Mouse (Mus musculus): ENCODE data around the gene Cd37. TPM values are rescaled to one million over a fixed set of nuclear protein-coding genes. Genes with fewer than 3 reads are reported as not detected.
"Not testable (repeated sequence)": the region's sequence is repeated elsewhere in the genome, so short reads cannot be mapped to it uniquely, and the experiment has no call there.

The Cd37 gene
- polyA plus RNA-seq, 1 experiment, result 63.6 TPM

DNA sequence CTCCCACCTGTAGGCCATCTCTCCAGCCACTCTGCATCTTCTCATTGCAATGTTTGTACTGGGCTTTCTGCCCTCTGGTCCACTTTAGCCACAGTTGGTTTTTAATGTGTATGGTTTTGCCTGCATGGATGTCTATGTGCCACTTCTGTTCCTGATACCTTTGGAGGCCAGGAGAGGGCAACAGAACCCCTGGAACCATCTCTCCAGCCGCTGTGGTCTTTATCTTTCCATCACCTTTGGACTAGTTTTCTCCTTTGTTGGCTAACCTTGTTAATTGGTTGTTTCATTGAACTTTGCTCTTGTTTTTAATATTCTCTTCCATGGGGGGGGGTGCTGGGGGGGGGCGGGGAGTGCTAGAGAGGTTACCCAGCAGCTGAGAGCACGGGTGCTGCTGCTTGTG is 25.4 kb upstream of the Cd37 start:
- H3K4me1 ChIP-seq (ENCODE audit: control insufficient read depth, insufficient read depth, insufficient read length, low read length), result no peaks in the 10 kb centered on the region
- no peak overlapping the region for H3K4me3 ChIP-seq (ENCODE audit: low read depth, low read length)
- TF ChIP-seq CTCF (IDR thresholded peaks at IDR 0.05; ENCODE audit: extremely low read depth, insufficient read length, insufficient replicate concordance, low read depth, low read length), result no peak
- no peak for TF ChIP-seq POLR2A (IDR thresholded peaks at IDR 0.05; ENCODE audit: low read depth, low read length)
- H3K36me3 ChIP-seq (ENCODE audit: control insufficient read depth, insufficient read depth, low read length), result no peaks in the 10 kb centered on the region
- H3K27ac ChIP-seq (ENCODE audit: insufficient read depth, low read depth, low read length), result no peak overlapping the region
- 38% methylated on average over 3 of the region's 3 CpGs for WGBS
- peaks cover 4% of the 10 kb centered on the region; the same call in 1 of the 2 replicates for H3K27me3 ChIP-seq (ENCODE audit: control insufficient read depth, insufficient read depth, low read length)

DNA sequence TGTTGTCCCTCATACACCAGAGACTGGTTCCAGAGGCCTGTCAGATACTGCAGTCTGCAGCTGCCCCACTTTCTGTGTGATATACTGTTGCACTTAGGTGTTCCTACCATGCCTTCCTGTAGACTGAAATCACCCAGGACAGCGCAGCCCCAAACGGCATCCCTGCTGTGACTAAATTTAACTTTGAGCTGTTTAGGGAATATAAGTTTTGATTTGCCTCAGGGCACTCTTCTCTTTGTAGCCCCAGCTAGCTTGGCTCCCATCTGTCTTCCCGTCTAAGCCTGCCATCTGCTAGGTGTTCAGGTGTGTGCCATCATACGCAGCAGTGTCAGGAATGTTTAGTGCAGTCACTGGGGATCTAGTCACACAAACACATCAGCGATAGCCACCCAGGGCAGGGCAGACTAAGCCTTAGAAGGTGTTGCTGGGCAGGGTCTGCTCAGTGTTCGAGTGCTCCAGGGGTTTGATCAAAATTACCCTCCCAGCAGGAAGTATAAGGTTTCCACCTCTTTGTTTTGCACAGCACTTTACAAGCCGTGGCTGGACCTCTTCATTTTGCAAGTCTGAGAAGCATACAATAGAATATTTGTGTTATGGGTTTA is 24.2 kb upstream of the Cd37 start:
- 83% methylated on average over 7 of the region's 7 CpGs for WGBS
- H3K4me1 ChIP-seq (ENCODE audit: control insufficient read depth, insufficient read depth, insufficient read length, low read length), result no peaks in the 10 kb centered on the region
- no peak for TF ChIP-seq CTCF (IDR thresholded peaks at IDR 0.05; ENCODE audit: extremely low read depth, insufficient read length, insufficient replicate concordance, low read depth, low read length)
- no peak for TF ChIP-seq POLR2A (IDR thresholded peaks at IDR 0.05; ENCODE audit: low read depth, low read length)

GRCm38 (mm10) chr7:45262266-45262665 is 23.4 kb upstream of the Cd37 start:
- H3K4me3 ChIP-seq (ENCODE audit: low read depth, low read length), result no peak overlapping the region
- no peaks in the 10 kb centered on the region for H3K4me1 ChIP-seq (ENCODE audit: control insufficient read depth, insufficient read depth, insufficient read length, low read length)
- no peak overlapping the region for H3K27ac ChIP-seq (ENCODE audit: insufficient read depth, low read depth, low read length)
- 54% methylated on average over 7 of the region's 7 CpGs for WGBS
- no peak for TF ChIP-seq POLR2A (IDR thresholded peaks at IDR 0.05; ENCODE audit: low read depth, low read length)
- no peak for TF ChIP-seq CTCF (IDR thresholded peaks at IDR 0.05; ENCODE audit: extremely low read depth, insufficient read length, insufficient replicate concordance, low read depth, low read length)
- H3K36me3 ChIP-seq (ENCODE audit: control insufficient read depth, insufficient read depth, low read length), result no peaks in the 10 kb centered on the region
- peaks cover 8% of the 10 kb centered on the region; the same call in 1 of the 2 replicates for H3K27me3 ChIP-seq (ENCODE audit: control insufficient read depth, insufficient read depth, low read length)

More for the DNA sequence above, 24.2 kb upstream of the Cd37 start:
- Histone ChIP-seq H3K4me3 (ENCODE audit: low read depth, low read length) (no peak overlapping the region), H3K27me3 (ENCODE audit: control insufficient read depth, insufficient read depth, low read length) (peaks cover 8% of the 10 kb centered on the region; the same call in 1 of the 2 replicates), H3K36me3 (ENCODE audit: control insufficient read depth, insufficient read depth, low read length) (no peaks in the 10 kb centered on the region), H3K27ac (ENCODE audit: insufficient read depth, low read depth, low read length) (no peak overlapping the region)

DNA sequence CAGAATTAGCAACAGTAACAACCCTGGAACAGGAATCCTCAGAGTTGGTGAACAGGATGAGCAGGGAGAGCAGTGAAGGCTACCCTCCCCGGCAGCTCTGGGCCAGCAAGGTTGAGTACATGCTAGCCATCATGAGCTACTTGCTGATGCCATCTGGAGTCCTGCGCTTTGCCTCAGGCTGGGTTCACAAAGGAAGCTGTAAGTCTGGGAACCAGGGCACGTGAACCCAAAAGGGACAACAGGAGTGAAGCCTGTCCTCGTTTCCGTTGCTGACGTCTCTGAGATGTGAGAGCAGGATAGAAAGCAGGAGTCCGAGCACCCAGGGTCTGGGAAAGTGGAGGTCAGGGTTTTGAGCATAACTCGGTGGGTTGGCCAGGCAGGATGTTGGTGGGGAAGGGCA is 20.4 kb upstream of the Cd37 start:
- no peak for TF ChIP-seq CTCF (IDR thresholded peaks at IDR 0.05; ENCODE audit: extremely low read depth, insufficient read length, insufficient replicate concordance, low read depth, low read length)
- no peak overlapping the region for H3K4me3 ChIP-seq (ENCODE audit: low read depth, low read length)
- no peaks in the 10 kb centered on the region for H3K36me3 ChIP-seq (ENCODE audit: control insufficient read depth, insufficient read depth, low read length)
- 84% methylated on average over 8 of the region's 8 CpGs for WGBS
- no peak overlapping the region for H3K27ac ChIP-seq (ENCODE audit: insufficient read depth, low read depth, low read length)
- no peaks in the 10 kb centered on the region for H3K4me1 ChIP-seq (ENCODE audit: control insufficient read depth, insufficient read depth, insufficient read length, low read length)
- peaks cover 6% of the 10 kb centered on the region; the same call in 1 of the 2 replicates for H3K27me3 ChIP-seq (ENCODE audit: control insufficient read depth, insufficient read depth, low read length)

GRCm38 (mm10) chr7:45257063-45257840 is 18.3 kb upstream of the Cd37 start:
- WGBS, result 57% methylated on average over 11 of the region's 11 CpGs

DNA sequence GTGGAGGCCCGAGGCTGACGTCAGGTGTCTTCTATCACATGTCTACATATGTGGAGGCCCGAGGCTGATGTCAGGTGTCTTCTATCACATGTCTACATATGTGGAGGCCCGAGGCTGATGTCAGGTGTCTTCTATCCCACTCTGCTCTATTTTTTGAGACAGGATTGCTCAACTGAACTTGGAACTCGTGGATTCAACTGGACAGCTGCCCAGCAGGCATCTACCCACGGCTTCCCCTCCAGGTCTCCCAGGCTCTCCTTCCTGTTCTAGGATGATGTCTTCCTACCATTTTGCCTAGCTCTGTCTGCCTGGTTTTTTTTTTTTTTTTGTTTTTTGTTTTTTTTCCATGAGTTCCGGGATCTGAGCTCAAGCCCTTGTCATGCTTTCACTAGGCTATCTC is 16.9 kb upstream of the Cd37 start:
- H3K27me3 ChIP-seq (ENCODE audit: control insufficient read depth, insufficient read depth, low read length); H3K36me3 ChIP-seq (ENCODE audit: control insufficient read depth, insufficient read depth, low read length); H3K4me1 ChIP-seq (ENCODE audit: control insufficient read depth, insufficient read depth, insufficient read length, low read length); H3K4me3 ChIP-seq (ENCODE audit: low read depth, low read length); H3K27ac ChIP-seq (ENCODE audit: insufficient read depth, low read depth, low read length): not testable (repeated sequence)
- 69% methylated on average over 7 of the region's 7 CpGs for WGBS

More at GRCm38 (mm10) chr7:45257063-45257840, 18.3 kb upstream of the Cd37 start:
- Histone ChIP-seq H3K4me3 (ENCODE audit: low read depth, low read length) (no peak overlapping the region), H3K27ac (ENCODE audit: insufficient read depth, low read depth, low read length) (no peak overlapping the region), H3K27me3 (ENCODE audit: control insufficient read depth, insufficient read depth, low read length) (peaks cover 6% of the 10 kb centered on the region; the same call in 1 of the 2 replicates), H3K4me1 (ENCODE audit: control insufficient read depth, insufficient read depth, insufficient read length, low read length) (no peaks in the 10 kb centered on the region), H3K36me3 (ENCODE audit: control insufficient read depth, insufficient read depth, low read length) (no peaks in the 10 kb centered on the region)
- TF ChIP-seq CTCF (IDR thresholded peaks at IDR 0.05; ENCODE audit: extremely low read depth, insufficient read length, insufficient replicate concordance, low read depth, low read length) (no peak), POLR2A (IDR thresholded peaks at IDR 0.05; ENCODE audit: low read depth, low read length) (no peak)

- H3K4me3 ChIP-seq (ENCODE audit: low read depth, low read length), result no peak overlapping the region
- no peaks in the 10 kb centered on the region for H3K4me1 ChIP-seq (ENCODE audit: control insufficient read depth, insufficient read depth, insufficient read length, low read length)
- no peaks in the 10 kb centered on the region for H3K36me3 ChIP-seq (ENCODE audit: control insufficient read depth, insufficient read depth, low read length)
- WGBS, result 78% methylated on average over 8 of the region's 8 CpGs
- H3K27me3 ChIP-seq (ENCODE audit: control insufficient read depth, insufficient read depth, low read length), result peaks cover 2% of the 10 kb centered on the region; the same call in 1 of the 2 replicates
- no peak for TF ChIP-seq CTCF (IDR thresholded peaks at IDR 0.05; ENCODE audit: extremely low read depth, insufficient read length, insufficient replicate concordance, low read depth, low read length)
- TF ChIP-seq POLR2A (IDR thresholded peaks at IDR 0.05; ENCODE audit: low read depth, low read length), result no peak
- H3K27ac ChIP-seq (ENCODE audit: insufficient read depth, low read depth, low read length), result no peak overlapping the region
Observed at GRCm38 (mm10) chr7:45253806-45254205, 14.9 kb upstream of the Cd37 start.

All from small intestine, adult 2 months (tissue).